Mouse (Mus musculus): ENCODE results near the gene Cox4i2.

Gene Cox4i2

DNA sequence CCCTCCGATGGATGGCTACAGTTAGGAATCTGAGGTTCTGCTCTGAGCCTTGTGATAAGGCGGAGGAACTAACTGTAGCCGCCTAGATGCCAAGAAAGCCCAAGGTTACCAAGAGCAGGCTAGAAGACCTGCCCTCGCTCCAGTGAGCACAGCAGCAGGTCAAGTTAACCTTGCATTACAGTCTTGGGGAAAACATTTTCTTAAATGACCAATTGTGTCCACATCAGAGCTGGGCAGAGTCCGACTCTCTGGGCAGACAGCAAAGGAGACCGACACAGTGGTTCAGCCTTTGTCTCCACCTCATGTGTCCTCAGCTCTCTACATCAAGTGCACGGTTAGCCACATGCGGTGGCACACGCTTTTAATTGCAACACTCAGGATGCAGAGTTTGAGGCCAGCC, 17.6 kb downstream of the Cox4i2 start:
- no peak for DNase-seq

DNA sequence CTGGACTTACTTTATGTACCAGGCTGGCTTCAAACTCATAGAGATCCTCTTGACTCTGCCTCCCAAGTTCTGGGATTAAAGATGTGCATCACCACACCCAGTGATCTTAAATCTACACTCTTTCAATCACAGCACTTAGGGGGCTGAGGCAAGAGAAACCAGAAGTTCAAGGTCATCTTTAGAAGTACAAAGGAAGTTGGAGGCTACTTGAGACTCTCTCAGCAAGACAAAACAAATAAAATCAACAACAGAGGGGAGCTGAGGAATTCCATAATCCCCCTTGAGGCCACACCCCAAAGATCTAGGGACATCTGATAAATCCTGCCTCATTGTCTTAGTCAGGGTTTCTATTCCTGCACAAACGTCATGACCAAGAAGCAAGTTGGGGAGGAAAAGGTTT, 18.3 kb downstream of the Cox4i2 start:
- no peak for DNase-seq

DNA sequence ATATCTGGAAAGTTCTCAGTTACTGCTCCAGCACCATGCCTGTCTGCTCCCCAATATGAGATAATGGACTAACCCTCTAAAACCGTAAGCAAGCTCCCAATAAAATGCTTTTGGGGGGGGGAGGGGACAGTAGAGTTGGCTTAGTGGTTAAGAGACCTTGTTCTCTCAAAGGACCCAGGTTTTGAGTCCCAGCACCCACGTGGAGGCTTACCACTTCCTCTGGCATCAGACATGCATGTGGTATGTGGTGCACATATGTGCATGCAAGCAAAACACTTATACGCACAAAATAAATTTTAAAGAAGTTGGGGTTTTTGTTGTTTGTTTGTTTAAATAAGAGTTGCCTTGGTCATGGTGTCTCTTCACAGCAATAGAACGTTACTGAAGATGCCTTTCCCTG, 21.4 kb downstream of the Cox4i2 start:
- no peak for DNase-seq

DNA sequence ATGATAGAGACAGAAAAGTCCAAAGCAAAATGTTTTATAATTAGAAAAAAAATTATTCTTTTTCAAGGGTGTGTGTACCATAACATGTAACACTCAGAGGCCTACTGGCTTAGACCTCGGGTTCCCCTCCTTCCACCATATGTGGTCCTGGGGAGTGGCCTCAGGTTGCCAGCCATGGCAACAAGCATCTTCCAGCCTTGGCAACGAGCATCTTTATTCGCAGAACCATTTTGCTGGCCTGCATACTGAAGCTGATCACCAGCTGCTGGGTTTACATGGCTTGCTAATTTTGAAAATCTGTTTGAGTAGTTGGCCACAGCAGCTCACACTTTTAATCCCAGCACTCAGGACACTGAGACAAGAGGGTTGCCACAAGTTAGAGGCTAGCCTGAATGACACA, 22.0 kb downstream of the Cox4i2 start:
- DNase-seq, result no peak

DNA sequence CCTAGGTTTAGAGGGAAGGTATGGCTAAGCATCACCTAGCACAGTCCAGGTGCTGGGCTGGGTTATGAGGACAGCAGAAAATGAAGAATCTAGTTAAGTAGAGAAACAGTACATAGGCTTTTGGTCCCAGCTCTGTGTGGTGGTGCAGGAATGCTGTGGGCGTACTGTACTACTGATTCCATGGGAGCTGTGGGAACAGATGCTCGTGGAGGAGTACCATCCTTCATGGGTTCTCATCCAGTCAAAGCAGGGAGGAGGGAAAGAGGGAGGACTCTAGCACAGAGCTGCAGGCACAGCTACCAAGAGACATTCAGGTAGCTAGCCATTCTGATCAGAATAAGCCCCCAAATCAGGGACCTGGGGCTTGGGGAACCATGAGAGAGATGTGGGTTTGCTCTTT, 22.5 kb downstream of the Cox4i2 start:
- no peak for DNase-seq

DNA sequence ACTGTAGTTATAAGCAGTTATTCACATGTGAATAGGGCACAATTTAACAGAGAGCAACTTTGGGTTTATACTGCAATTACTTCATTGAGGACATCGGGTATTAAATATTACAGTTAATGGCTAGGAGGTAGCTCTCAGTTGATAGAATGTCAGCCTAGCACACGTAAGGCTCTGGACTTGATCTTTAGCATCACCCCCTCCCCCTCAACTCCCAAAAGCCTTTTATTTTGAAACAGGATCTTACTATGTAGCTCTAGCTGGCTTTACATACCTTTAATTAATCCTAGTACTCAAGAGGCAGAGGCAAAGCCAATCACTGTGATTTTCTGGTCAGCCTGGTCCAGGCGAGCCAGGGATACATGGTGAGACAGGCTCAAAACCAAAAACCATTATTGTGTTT, 23.1 kb downstream of the Cox4i2 start:
- no peak for DNase-seq

DNA sequence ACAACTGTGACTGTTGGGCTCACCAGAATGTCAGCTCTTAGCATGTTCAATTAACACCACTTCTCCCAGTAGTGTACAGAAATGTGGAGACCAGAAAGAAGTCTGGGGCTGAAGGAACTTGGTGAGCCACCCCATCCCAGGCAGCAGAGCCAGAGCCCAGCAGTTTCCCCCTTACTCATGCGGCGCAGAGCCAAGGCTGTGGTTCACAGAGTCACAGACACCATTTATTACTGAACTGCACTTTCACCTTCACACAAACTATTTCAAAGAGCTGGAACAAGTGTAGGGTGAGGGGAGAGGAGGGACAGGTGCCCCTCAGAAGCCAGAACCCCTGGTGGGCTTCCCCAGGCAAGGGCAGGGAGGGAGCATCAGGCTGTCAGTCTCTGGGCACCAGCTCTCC, 26.5 kb downstream of the Cox4i2 start:
- no peak for DNase-seq

DNA sequence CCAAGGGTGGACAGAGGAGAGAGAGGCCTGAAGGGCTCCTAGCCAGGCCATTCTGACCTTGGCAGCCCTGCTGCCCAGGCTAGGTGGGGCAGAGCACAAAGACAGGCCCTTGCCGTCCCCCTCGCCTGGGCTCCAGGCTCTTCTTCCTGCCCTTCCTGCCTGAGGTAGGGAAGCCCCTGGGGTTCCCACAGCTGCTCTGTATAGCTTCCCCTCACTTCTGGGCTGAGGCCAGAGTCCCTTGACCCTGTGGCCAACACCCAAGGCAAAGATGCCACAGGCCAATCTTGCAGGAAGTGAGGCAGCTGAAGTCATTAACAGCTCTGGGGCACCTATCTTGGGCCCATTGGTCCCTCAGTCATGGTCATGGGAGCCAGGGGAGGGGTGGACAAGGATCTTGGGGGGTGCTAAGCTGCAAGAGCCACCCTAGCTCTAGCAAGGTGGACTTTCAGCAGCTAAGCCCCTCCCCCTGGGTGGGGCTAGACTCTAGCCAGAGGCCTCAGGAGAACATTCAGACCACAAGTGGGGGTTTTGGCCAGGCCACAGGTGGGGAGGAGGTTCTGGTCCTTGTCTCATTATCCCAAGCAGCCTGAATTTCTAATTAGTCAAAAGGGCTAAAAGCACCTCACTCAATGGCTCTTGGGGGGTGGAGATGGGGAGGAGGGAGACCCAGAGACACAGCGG, 27.2 kb downstream of the Cox4i2 start:
- no peak for DNase-seq

DNA sequence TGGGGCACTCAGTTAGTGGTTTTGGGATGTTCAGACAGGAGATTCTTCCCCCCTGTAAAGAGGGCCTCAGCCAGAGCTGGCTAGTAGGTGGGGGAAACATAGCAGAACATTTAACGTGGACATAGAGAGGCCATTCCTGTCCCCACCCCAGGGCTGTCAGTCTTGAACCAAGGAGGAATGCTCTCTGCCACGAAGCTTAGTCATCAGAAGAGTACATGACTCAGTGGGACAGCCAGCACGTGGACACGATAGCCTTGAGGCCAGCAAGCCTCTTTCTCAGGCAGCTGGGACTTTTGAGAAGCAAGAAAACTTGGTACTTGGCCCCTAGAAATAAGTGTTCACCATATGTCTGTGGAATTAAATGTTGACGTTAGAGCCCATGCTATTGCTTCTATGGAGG, 28.7 kb downstream of the Cox4i2 start:
- no peak for DNase-seq

DNA sequence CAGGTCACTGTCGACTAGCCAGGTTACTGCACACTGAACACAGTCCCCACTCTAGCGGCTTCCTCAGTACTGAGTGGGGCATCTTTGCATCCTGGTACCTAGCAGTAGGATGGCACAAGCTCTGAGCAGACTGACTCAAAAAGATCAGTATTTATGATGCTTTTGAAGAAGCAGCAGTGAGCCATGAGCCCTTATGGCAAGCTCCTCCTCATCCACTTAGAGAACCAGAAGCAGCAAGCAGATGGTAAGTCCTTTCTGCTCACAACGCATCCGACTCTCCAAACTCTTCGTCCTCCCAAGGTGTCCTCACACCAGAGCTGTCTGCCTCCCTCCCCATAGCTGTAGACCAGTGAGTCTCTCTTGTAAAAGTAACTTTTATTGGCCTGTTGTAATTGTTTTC, 29.3 kb downstream of the Cox4i2 start:
- DNase-seq, result no peak

DNA sequence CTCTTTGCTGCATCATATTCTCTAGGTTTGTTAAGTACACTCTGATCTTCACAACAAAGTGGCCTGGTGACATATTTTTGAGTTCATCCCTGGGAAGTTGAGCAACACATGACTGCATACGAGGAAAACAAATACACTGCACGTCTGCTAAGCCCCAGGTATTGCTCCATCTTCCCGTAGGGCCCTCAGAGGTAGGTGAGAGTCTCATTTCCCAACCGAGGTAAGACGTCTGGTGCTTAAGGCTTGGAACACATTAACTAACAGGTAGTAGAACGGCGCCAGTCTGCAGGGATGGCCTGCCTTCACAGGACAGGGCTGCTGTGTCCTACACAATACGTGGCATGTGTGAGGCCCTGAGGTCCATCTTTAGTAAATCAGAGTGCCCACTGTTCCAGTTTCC, 30.7 kb downstream of the Cox4i2 start:
- DNase-seq, result no peak

DNA sequence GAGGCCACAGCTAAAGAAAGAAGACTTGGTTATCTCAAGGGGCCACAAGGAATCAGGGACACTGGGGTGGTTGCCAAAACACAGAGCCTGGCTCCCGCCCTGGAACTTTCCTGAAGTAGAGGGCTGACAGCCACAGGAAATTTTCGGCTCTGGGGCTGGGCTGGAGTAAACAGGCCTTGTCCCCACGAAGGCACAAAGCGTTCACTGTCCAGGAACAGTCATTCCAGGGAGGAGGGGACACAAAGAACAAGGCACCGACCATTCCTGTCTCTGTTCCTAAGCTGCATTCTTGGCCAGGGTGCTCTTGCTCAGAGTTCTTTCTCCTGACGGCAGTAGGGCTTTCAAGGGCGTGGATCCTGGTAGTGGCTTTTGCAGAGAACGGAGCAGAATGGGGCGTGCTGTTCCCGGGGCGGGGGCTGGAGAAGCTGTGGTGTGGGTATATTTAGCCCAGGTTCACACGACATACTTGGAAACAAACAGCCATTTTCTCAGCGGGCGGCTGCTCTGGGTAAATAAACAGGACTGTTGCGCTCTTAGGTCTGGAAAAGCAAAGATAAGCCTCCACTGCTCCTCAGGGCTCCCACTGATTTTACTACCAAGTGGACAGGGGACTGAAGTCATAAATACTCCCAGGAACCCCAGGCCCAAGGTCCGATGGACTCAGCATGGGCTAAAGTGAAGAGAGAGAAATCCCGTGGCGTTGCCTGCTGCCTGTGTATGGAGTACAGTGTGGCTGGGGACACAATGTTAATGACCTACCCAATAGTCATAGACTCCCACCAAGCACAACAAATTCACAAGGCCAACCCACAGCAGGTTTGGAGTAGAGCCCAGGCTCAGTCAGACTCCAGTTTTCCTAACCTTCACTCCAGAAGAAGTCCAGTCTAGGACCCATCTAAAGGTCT, 31.7 kb downstream of the Cox4i2 start:
- DNase-seq, result no peak

DNA sequence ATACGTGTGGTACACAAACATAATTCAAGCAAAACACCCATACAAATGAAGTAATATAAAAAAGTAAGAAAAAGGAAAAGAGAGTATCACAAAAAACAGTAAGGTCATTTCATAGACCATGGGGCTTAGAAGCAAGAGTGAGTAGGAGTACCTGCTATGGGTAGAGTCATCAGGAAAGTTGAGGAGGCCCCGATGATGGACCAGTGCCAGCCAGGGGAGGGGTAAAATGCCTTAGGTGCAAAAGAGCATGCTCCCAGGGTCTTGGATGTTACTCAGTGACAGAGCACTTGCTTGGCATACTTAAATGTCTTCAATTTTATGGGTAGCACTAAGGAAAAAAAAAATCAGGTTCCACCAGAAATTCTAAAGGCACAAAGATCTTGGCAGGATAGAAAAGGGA, 33.2 kb downstream of the Cox4i2 start:
- no peak for DNase-seq

DNA sequence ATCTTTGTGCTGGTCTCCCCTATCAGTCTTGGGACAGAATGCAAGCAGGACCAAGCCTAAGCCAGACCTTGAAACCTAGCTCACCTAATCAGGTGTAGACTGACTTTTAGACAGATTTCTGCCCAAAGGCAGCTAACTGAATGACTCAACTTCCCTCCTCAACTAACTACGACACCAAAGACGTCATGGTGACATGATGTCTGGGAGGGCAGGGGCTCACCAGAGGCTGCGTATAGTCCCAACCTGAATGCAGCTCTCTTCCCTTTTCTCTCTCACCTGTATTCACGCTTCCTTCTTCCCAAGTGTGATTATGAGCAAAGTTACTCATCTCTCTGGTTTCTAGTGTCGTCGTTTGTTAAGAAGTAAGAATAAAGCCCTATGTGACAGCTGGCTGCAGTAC, 33.6 kb downstream of the Cox4i2 start:
- no peak for DNase-seq

DNA sequence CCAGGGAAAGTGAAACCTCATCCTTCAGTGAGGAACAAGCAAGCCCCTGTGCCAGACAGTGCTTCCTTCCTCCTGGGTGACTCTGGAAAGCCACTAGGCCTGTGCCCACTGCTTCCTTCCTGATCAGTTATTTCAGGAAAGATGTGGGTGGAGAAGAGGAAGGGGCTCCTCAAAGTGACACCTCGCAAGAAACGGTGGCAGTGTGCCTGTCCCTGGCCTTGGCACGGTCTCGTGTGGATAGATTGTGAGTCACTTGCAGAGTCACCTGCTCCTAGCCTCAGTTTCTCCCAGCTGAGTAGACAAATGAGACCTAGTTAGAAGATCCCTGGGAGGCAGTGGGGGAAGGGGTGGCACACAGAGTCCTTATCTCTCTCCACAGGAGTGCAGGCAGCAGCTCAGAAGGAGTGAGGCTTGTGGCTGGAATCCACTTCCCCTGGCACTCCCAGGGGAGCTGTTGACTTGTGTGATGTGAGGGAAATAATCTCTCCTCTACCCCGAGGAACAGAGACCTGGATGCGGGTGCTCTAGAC, 35.0 kb downstream of the Cox4i2 start:
- DNase-seq, result no peak

DNA sequence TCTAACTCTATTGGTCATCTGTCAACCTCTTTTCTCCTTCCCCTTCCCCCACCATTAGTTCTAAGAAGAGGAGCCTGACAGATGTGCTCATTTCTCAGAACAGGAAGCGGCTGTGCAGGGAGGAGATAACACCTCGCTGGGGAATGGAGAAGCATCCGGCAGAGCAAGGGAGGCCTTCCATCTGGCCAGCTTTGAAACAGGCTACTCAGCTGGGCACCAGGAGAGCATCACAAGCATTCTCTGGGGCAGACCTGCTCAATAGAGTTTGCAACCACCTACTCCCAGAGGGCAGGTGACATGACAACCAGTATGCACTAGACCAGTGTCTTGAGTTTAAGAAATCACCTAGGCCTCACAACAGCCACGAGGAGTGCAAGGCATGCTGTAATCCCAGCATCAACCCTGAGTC, 35.6 kb downstream of the Cox4i2 start:
- DNase-seq, result peak in 1 of 2 experiments; percentile 26

DNA sequence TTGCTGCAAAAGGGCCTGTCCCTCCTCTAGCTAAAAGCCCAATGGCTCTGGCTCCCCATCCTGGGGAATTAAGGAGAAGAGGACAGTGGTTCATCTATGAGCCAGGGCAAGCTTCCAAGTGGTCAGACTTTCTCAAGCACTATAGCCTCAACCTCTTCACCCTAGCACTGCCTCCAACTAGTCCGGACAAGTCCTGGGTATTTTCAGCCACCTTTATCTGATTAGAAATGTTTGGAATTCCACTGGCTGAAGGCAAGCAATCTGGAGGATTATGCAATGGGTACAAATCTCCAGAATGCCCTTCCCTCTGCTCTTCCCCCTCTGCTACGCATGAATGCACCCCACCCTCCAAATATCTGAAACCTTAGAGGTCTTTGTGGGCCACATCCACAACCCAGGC, 38.5 kb downstream of the Cox4i2 start:
- no peak for DNase-seq

DNA sequence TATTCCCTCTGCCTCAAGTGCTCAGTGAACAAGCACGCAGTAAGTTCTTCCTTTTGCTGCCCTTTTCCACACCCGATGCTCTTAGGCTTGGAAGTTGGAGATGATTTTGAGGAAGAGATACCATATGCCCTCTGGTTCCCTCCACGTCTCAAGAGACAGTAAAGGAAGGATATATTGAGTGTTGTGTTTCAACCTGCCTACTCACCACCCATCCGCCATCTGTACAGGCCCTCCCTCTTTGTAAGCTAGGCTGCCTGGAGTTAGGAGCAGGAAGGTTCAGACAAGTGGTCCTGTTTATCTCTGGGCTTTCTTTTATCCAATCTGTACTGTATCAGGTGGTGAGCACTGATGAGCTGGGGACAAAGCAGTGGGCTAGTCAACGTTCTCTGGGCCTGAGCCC, 39.4 kb downstream of the Cox4i2 start:
- DNase-seq, result no peak

DNA sequence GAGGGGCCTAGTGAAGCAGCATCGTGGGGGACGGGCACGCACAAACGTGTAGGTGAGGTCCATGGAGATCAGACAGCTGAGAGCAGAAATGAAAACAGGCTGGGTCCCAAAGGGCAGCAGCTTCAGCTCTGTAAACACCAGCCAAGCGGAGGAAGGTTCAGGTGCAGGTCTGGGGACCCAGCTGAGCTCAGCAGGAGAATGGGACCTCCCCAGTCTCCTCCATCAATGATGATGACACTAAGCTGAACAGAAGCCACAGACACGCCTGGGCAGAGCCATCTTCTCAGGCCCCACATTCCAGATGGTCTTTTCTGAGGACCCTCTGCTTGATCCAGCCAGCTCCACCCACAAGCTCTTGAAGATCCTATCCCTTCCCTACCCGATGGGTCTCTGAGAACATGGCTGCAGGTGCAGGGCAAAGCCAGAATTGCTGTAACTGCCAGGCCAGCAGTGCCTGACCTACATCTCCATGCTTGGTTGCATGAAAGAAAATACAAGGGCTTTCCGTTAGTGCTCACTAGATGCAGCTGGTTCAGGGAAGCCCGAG, 40.4 kb downstream of the Cox4i2 start:
- DNase-seq, result no peak

DNA sequence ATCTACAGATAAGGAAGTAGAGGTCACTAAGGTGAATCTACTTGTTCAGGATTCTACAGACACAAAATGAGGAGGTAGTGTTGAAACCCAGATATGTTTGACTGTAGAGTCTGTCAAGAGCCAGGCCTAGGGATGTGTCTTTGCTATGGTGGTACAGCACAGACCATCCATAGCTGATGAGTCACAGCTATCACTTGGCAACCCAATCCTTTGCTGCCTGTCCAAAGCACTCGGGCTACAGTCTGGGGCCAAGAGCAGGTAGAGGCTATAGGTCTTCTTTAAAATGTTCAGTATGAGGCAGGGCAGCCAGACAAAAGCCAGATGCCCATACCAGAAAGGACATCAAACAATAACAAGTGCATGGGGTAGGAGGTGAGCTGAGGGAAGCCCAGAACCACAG, 43.6 kb downstream of the Cox4i2 start:
- no peak for DNase-seq

DNA sequence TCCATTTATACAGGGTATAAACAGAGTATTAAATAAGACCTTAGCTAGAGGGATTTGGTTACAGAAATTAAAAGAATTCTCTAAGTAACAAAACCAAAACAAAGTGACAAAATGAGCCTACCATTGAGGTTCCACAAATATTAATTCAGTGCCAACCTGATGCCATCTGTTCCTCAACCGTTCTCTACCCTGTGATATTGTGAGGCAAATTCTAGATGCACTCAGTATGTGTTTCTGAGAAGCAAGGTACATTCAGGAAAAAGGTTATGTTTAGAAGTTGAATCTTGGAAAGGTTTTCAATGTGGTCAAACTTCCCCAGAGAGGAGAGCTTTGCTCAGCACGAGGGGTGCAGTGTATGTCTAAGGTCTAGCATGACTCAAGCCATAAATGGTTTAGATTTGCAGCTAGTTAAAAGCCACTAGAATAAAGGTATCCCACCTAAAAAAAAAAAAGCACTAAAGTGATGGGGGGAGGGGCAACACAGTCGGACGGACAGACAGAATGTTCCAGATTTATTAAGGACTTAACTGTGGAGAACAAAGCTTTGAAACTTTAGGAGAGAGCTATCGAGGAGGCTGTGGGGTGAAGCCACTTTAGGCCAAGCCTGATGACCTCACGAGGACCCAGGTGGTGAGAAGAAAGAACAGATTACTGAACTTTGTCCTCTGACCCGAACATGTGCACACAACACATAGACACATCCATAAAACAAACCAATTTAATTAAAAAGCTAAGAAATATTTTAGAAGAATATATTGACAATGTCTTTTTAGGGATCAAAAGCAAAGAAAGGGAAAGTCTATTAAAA, 46.2 kb downstream of the Cox4i2 start:
- no peak for DNase-seq

DNA sequence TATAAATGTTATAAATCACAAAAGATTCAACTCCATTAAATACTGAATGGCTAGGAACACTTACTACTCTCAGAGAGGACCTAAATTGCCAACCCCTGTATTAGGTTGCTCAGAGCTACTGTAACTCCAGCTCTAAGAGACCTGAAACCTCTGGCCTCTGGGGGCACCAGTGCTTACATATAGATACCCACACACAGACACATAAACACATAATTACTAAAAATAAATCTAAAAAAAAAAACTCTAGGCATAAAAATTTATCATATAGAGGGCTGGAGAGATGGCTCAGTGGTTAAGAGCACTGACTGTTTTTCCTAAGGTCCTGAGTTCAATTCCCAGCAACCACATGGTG, 46.8 kb downstream of the Cox4i2 start:
- no peak for DNase-seq

DNA sequence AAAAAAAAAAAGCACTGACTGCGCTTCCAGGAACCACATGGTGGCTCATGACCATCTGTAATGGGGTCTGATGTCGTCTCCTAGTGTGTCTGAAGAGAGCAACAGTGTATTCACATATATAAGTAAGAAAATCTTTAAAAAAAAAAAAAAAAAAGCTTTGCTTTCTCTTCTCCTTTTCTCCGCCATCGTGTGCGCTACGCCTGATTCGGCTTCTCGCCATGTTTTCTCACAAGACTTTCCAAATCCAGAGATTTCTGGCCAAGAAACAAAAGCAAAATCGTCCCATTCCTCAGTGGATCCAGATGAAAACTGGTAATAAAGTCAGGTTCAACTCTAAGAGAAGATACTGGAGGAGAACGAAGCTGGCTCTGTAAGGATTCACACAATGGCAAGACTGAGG, 48.3 kb downstream of the Cox4i2 start:
- no peak for DNase-seq
